Mouse (Mus musculus): ENCODE results near the gene Pdxdc1. TPM values are rescaled to one million over a fixed set of nuclear protein-coding genes. Genes with fewer than 3 reads are reported as not detected.
"Not testable (repeated sequence)": the region's sequence is repeated elsewhere in the genome, so short reads cannot be mapped to it uniquely, and the experiment has no call there.

Pdxdc1 gene
- polyA plus RNA-seq, 1 experiment from 2014 or later: 103 TPM

DNA sequence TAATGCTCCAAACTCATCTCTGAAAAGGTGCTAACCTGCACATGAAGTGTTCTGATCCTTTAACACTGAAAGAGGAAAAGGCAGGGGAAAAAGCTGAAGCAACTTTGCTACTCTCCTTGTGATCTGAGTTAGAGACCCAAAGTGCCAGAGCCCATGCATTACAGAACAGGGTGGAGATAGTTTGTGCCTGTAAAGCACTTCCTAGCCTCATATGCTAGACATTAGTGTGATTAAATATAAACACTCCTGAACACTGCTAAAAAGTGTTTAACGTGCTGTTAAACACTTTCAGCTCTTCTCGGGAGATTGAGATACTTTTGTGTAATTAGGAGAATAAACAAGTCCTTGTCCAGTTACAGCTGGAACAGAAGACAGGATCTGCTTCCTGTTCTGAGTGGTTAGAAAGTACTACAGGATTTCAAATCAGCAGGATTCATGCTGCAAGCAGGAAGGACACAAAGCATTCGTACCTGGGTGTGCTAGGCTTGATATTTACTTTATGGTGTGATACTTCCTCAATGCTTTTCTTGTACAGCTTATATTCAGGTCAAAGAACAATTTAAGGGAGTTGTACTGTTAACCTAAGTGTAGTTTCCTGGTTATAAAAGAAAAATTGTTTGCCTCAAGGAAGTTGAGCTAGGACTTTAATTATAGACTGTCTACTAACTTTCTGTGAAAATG, 19.7 kb downstream of the Pdxdc1 start:
- no peak overlapping the region for H3K4me2 ChIP-seq (replicated peaks)
- no peak overlapping the region for H3K9ac ChIP-seq
- H3K9me3 ChIP-seq (replicated peaks): no peaks in the 10 kb centered on the region
- 0 out of 2 replicates have a peak, but pooled peaks cover 20% of the 10 kb centered on the region for H3K36me3 ChIP-seq
- H3K4me3 ChIP-seq (replicated peaks): no peak overlapping the region
- no peak overlapping the region for H3K27ac ChIP-seq (replicated peaks)
- 16% methylated on average over 3 of the region's 3 CpGs for WGBS
- H3K4me1 ChIP-seq: no peaks in the 10 kb centered on the region
- ATAC-seq (ENCODE audit: insufficient number of reproducible peaks, low FRiP score, low TSS enrichment, low read depth): no peak
- H3K27me3 ChIP-seq: no peaks in the 10 kb centered on the region

DNA sequence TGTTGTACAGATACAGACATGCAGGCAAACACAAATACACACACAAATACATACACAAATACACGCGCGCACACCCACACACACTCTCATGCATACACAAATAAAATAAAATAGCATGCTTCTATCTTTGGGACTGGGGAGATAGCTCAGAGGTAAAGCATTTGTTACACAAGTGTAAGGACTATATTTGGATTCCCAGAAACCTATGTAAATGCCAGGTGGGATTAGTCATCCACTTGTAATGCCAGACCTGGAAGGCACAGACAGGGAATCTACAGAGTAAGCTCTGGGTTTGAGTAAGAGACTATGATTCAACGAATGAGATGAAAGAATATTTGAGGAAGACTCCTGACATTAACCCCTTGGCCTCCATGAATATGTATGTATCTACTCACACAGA, 27.4 kb downstream of the Pdxdc1 start:
- H3K4me3 ChIP-seq (replicated peaks): no peak overlapping the region
- no peak overlapping the region for H3K4me2 ChIP-seq (replicated peaks)
- H3K4me1 ChIP-seq: no peaks in the 10 kb centered on the region
- WGBS: 90% methylated on average over 4 of the region's 4 CpGs
- H3K9ac ChIP-seq: no peak overlapping the region
- H3K9me3 ChIP-seq (replicated peaks): no peaks in the 10 kb centered on the region
- H3K27ac ChIP-seq (replicated peaks): no peak overlapping the region
- no peaks in the 10 kb centered on the region for H3K27me3 ChIP-seq
- no peak for ATAC-seq (ENCODE audit: insufficient number of reproducible peaks, low FRiP score, low TSS enrichment, low read depth)
- H3K36me3 ChIP-seq: peaks cover 55% of the 10 kb centered on the region

DNA sequence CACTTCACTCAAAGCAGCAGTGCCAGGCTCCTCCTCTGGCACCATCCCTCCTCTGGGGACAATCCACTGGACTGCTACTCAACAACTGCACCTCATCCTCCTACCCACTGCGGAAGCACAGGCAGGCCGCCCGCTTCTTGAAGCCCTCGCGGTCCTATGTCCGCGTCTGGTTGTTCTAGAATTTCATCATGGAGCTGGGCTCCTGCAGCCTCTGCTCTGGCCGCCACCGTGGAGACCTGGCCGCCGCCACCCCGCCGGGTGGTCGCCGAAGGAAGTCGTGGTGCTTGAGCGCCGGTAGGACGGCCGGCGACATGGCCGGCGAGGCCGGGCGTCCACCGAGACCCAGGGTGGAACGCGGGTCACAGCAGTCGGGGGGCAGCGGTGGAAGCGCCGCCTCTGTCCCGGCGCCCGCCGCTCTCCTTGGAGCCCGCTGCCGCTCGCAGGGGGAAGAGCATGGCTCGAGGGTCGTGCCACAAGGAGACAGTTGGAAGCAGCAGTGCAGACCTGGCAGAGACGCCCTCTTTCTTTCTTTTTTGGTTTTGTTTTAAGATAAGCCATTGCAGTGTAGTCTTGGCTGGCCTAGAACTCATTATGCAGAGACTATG, 34.9 kb downstream of the Pdxdc1 start:
- no peak for ATAC-seq (ENCODE audit: insufficient number of reproducible peaks, low FRiP score, low TSS enrichment, low read depth)
- Histone ChIP-seq H3K9ac (no peak overlapping the region), H3K4me2 (replicated peaks) (no peak overlapping the region), H3K27me3 (no peaks in the 10 kb centered on the region), H3K4me3 (replicated peaks) (no peak overlapping the region), H3K9me3 (replicated peaks) (no peaks in the 10 kb centered on the region), H3K4me1 (no peaks in the 10 kb centered on the region), H3K27ac (replicated peaks) (no peak overlapping the region), H3K36me3 (peaks cover 46% of the 10 kb centered on the region)
- WGBS: 23% methylated on average over 42 of the region's 42 CpGs

DNA sequence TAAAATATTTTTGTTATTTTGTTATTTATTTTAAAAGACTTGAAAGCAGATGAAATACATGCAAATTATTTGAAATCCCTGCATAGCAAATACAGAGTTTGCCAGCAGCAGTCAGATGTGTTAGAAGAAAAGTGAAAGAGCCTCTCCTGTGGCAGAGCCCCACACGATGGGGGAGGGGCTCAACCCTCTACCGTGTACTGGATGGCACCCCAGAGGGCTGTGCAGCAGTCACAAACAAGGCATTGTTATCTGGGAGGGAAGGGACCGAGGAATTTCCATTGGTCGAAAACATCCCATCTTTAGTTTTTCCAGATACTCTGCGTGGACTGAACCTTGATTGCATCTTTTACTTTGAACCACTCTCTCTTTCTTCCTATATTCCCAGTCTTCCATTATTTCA, 35.5 kb downstream of the Pdxdc1 start:
- not testable (repeated sequence) for H3K27ac ChIP-seq (replicated peaks); H3K4me1 ChIP-seq; H3K4me3 ChIP-seq (replicated peaks); H3K27me3 ChIP-seq; H3K9me3 ChIP-seq (replicated peaks); H3K9ac ChIP-seq; H3K4me2 ChIP-seq (replicated peaks); ATAC-seq (ENCODE audit: insufficient number of reproducible peaks, low FRiP score, low TSS enrichment, low read depth)
- WGBS: 30% methylated on average over 5 of the region's 5 CpGs
- H3K36me3 ChIP-seq: peaks cover 51% of the 10 kb centered on the region

DNA sequence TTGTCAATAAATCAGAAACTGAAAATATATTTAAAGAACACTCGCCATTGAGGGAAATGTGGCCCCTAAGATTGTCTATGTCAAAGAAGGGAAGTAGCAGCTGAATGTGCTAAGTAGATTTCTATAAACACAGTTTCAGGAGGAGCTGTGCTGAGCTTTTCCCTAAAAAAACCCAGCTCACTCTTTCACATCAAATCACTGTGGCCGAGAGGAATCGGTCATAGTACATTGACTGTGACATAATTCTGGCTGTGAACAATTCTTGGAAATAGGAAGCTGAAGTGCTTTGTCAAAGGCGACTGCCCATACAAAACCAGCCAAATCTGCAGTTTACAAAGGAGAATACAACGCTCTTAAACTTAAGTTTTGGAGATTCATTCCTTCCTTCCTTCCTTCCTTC, 36.3 kb downstream of the Pdxdc1 start:
- 81% methylated on average over 5 of the region's 5 CpGs for WGBS
- ATAC-seq (ENCODE audit: insufficient number of reproducible peaks, low FRiP score, low TSS enrichment, low read depth): no peak
- H3K9ac ChIP-seq: no peak overlapping the region
- H3K9me3 ChIP-seq (replicated peaks): no peaks in the 10 kb centered on the region
- H3K27me3 ChIP-seq: no peaks in the 10 kb centered on the region
- no peak overlapping the region for H3K27ac ChIP-seq (replicated peaks)
- no peak overlapping the region for H3K4me3 ChIP-seq (replicated peaks)
- no peak overlapping the region for H3K4me2 ChIP-seq (replicated peaks)
- peaks cover 44% of the 10 kb centered on the region for H3K36me3 ChIP-seq
- H3K4me1 ChIP-seq: no peaks in the 10 kb centered on the region

DNA sequence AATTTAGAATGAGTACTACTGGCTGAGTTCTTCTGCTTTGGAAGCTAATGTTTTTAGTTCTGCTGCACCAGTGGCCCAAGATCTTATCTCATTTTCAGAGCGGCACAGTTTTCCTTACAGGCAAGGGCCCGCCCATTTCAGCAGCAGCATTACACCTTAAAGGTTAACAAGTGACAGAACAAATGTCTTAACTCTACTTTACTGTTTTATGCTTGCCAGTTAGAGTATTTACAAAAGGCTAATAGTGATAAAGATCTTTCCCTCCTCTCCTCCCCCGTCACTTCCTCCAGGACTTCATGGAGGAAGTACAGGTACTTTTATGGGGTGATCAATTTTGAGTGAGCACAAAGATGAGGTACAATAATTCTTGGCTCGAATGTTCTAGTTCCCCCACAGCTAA, 36.9 kb downstream of the Pdxdc1 start:
- WGBS: 63% methylated on average over 4 of the region's 4 CpGs
- no peaks in the 10 kb centered on the region for H3K9me3 ChIP-seq (replicated peaks)
- H3K27ac ChIP-seq (replicated peaks): no peak overlapping the region
- peaks cover 43% of the 10 kb centered on the region for H3K36me3 ChIP-seq
- no peaks in the 10 kb centered on the region for H3K27me3 ChIP-seq
- no peak overlapping the region for H3K4me2 ChIP-seq (replicated peaks)
- H3K4me3 ChIP-seq (replicated peaks): no peak overlapping the region
- H3K4me1 ChIP-seq: no peaks in the 10 kb centered on the region
- no peak overlapping the region for H3K9ac ChIP-seq
- ATAC-seq (ENCODE audit: insufficient number of reproducible peaks, low FRiP score, low TSS enrichment, low read depth): no peak

DNA sequence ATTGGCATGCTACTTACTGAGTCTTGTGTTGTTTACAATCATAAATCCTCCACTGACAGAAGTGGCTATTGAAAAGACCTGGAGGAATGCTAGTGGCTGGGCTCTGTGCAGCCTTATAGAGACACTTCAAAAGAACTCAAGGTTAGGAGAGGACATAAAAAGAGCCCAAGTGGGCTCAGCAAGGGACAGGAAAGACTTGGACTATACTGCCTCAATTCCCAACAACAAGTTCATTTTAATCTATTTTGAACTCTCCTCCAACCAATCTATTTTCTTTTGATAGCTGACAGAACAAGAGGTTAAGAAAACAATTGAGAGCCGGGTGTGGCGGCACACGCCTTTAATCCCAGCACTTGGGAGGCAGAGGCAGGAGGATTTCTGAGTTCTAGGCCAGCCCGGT, 49.0 kb downstream of the Pdxdc1 start:
- Histone ChIP-seq H3K4me1 (no peaks in the 10 kb centered on the region), H3K9me3 (replicated peaks) (no peaks in the 10 kb centered on the region), H3K4me2 (replicated peaks) (no peak overlapping the region), H3K36me3 (peaks cover 47% of the 10 kb centered on the region), H3K4me3 (replicated peaks) (no peak overlapping the region), H3K9ac (no peak overlapping the region), H3K27ac (replicated peaks) (no peak overlapping the region), H3K27me3 (no peaks in the 10 kb centered on the region)
- 91% methylated on average over 4 of the region's 4 CpGs for WGBS
- no peak for ATAC-seq (ENCODE audit: insufficient number of reproducible peaks, low FRiP score, low TSS enrichment, low read depth)

DNA sequence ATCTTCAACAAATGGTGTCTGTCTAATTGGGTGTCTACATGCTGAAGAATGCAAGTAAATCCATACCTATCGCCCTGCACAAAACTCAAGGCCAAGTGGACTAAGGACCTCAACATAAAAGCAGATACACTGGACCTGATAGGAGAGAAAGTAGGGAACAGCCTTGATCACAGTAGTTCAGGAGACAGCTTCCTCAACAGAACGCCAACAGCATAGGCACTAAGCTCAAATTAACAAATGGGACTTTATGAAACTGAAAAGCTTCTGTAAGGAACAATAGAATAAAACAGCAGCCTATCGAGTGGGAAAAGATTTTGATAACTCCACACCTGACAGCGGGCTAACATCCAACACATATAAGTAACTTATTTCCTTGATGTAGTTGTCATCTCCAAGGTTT, 51.5 kb downstream of the Pdxdc1 start:
- Histone ChIP-seq H3K27me3 (no peaks in the 10 kb centered on the region), H3K4me3 (replicated peaks) (no peak overlapping the region), H3K27ac (replicated peaks) (no peak overlapping the region), H3K4me1 (no peaks in the 10 kb centered on the region), H3K4me2 (replicated peaks) (no peak overlapping the region), H3K36me3 (peaks cover 52% of the 10 kb centered on the region), H3K9me3 (replicated peaks) (no peaks in the 10 kb centered on the region), H3K9ac (no peak overlapping the region)
- no peak for ATAC-seq (ENCODE audit: insufficient number of reproducible peaks, low FRiP score, low TSS enrichment, low read depth)
- 92% methylated on average over 4 of the region's 4 CpGs for WGBS

DNA sequence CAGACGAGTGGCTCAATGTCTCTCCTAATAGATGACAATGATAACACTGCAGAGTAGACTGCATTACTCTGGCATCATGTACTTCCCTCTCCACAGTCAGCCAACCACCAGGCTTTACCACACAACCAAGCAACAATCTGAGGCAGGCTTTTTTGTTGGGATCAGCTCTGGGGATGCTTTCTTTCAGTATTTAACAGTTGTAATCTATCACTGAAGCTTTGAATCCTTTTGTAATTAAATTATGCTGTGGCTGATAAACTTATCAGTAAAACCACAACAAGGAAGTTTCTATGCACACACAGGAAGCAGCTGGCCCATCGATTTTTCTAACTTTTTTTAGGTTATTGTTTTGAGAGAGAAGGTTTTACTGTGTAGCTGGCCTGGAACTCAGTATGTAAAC, 54.6 kb downstream of the Pdxdc1 start:
- no peak for ATAC-seq (ENCODE audit: insufficient number of reproducible peaks, low FRiP score, low TSS enrichment, low read depth)
- Histone ChIP-seq H3K27ac (replicated peaks) (no peak overlapping the region), H3K9ac (no peak overlapping the region), H3K4me3 (replicated peaks) (no peak overlapping the region), H3K4me1 (no peaks in the 10 kb centered on the region), H3K4me2 (replicated peaks) (no peak overlapping the region), H3K9me3 (replicated peaks) (no peaks in the 10 kb centered on the region), H3K36me3 (peaks cover 62% of the 10 kb centered on the region), H3K27me3 (no peaks in the 10 kb centered on the region)
- WGBS: 72% methylated on average over 2 of the region's 2 CpGs

DNA sequence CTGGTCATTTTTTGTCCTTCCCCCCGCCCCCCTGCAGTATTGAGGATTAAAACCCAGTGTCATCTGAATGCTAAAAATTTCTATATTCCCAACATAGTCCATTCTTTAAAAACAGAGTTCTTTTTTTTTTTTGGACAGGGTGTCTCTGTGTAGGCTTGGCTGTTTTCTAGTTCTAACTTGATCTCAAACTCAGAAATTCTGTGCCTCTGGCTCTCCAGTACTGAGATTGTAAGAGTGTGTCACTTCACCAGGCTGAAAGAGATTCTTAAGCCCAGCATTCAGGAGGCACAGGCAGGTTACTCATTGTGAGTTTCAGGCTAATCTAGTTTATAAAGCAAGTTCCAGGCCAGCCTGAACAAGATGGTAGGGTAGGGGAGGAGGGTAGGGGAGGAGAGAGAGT, 56.3 kb downstream of the Pdxdc1 start:
- no peak overlapping the region for H3K4me3 ChIP-seq (replicated peaks)
- H3K4me2 ChIP-seq (replicated peaks): no peak overlapping the region
- 85% methylated on average over 1 of the region's 1 CpGs for WGBS
- no peak overlapping the region for H3K9ac ChIP-seq
- no peaks in the 10 kb centered on the region for H3K27me3 ChIP-seq
- H3K4me1 ChIP-seq: no peaks in the 10 kb centered on the region
- peaks cover 65% of the 10 kb centered on the region for H3K36me3 ChIP-seq
- no peak overlapping the region for H3K27ac ChIP-seq (replicated peaks)
- ATAC-seq (ENCODE audit: insufficient number of reproducible peaks, low FRiP score, low TSS enrichment, low read depth): no peak
- no peaks in the 10 kb centered on the region for H3K9me3 ChIP-seq (replicated peaks)

DNA sequence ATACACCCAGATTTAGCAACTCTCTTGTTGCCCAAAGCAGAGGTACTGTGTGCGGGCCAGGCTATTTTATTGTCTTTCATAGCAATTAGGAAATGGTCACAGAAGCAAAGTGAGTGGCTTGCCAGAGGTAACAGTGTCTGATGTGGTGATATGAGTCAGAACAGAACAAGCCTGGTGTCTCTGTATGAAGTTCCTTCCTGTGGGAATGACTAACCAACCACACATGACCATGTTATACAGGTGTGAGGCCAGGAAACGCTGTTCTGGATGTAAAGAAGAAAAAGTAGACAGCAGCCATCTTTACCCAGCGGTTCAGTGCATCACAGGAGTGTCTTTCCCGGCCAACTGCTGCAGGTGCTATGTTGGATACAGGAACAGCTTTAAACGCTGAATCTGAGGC, 57.9 kb downstream of the Pdxdc1 start:
- H3K4me3 ChIP-seq (replicated peaks): no peak overlapping the region
- H3K27ac ChIP-seq (replicated peaks): no peak overlapping the region
- H3K27me3 ChIP-seq: no peaks in the 10 kb centered on the region
- WGBS: 95% methylated on average over 5 of the region's 5 CpGs
- no peak overlapping the region for H3K4me2 ChIP-seq (replicated peaks)
- peaks cover 72% of the 10 kb centered on the region for H3K36me3 ChIP-seq
- no peaks in the 10 kb centered on the region for H3K4me1 ChIP-seq
- no peaks in the 10 kb centered on the region for H3K9me3 ChIP-seq (replicated peaks)
- ATAC-seq (ENCODE audit: insufficient number of reproducible peaks, low FRiP score, low TSS enrichment, low read depth): no peak
- H3K9ac ChIP-seq: no peak overlapping the region

DNA sequence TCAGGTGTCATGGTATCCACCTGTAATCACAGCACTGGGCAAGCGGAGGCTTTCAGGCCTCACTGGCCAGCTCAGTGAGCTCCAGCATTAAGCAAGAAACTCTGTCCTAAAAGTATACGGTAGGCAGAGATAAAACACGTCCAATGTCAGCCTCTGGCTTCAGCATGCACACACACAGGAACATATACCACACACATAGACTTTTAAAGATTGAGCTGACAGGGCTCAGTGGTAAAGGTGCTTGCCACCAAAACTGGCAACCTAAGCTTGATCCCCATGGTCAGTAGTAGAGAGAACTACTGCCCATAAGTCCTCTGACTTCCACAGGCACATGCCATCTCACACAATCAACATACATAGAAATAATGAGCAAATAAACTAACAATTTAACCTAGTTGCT, 62.0 kb downstream of the Pdxdc1 start:
- ATAC-seq (ENCODE audit: insufficient number of reproducible peaks, low FRiP score, low TSS enrichment, low read depth): no peak
- no peak overlapping the region for H3K4me2 ChIP-seq (replicated peaks)
- no peaks in the 10 kb centered on the region for H3K27me3 ChIP-seq
- no peak overlapping the region for H3K9ac ChIP-seq
- no peak overlapping the region for H3K4me3 ChIP-seq (replicated peaks)
- no peak overlapping the region for H3K27ac ChIP-seq (replicated peaks)
- no peaks in the 10 kb centered on the region for H3K4me1 ChIP-seq
- peaks cover 87% of the 10 kb centered on the region for H3K36me3 ChIP-seq
- H3K9me3 ChIP-seq (replicated peaks): no peaks in the 10 kb centered on the region
- WGBS: 91% methylated on average over 3 of the region's 3 CpGs

Data from embryonic facial prominence, embryonic 15.5 days (tissue).